Mouse (Mus musculus) kidney, embryonic 14.5 days (tissue): ENCODE measurements around the gene Nmnat2. TPM values are rescaled to one million over a fixed set of nuclear protein-coding genes. Genes with fewer than 3 reads are reported as not detected.

ENCODE experiments used
- ATAC-seq: fragments of 200-750 bp; cut with Nextera tagmentation; 2 replicates; pipeline ENCODE4 v1.8.0; 2017; ENCODE audit warnings: moderate number of reproducible peaks, mild to moderate bottlenecking, moderate TSS enrichment, moderate library complexity; ENCODE audit not compliant: low FRiP score, low TSS enrichment
- H3K27ac ChIP-seq: fragments of 300-500 bp; sonication (generic); 2 replicates; pipeline ENCODE4 v1.5.1; 2014; ENCODE audit warnings: low read depth, mild to moderate bottlenecking, low read length, moderate library complexity, mixed read lengths
- H3K27me3 ChIP-seq: fragments of 300-500 bp; sonication (generic); 2 replicates; pipeline ENCODE4 v1.6.1; 2014; ENCODE audit warnings: mild to moderate bottlenecking, low read length; ENCODE audit not compliant: control insufficient read depth, insufficient read depth
- H3K36me3 ChIP-seq: fragments of 300-500 bp; sonication (generic); 2 replicates; pipeline ENCODE4 v1.6.1; 2014; ENCODE audit warnings: low read length, mixed read lengths; ENCODE audit not compliant: control insufficient read depth, insufficient read depth
- H3K4me1 ChIP-seq: fragments of 300-500 bp; sonication (generic); 2 replicates; pipeline ENCODE4 v1.6.1; 2014; ENCODE audit warnings: low read length, mixed read lengths; ENCODE audit not compliant: control insufficient read depth, insufficient read depth
- H3K4me2 ChIP-seq: fragments of 300-500 bp; sonication (generic); replicated peaks from 2 replicates; pipeline ENCODE4 v1.6.1; 2014; ENCODE audit warnings: low read depth, mild to moderate bottlenecking, low read length
- H3K4me3 ChIP-seq: fragments of 300-500 bp; sonication (generic); 2 replicates; pipeline ENCODE4 v1.5.1; 2014; ENCODE audit warnings: mild to moderate bottlenecking, low read length
- H3K9ac ChIP-seq: fragments of 300-500 bp; sonication (generic); 2 replicates; pipeline ENCODE4 v1.6.1; 2014; ENCODE audit warnings: low read depth, mild to moderate bottlenecking, low read length, moderate library complexity
- H3K9me3 ChIP-seq: fragments of 300-500 bp; sonication (generic); 2 replicates; pipeline ENCODE4 v1.6.1; 2016; ENCODE audit warnings: low read length; ENCODE audit not compliant: control insufficient read depth
- WGBS: fragments of 180-500 bp; shearing (Covaris S2); extraction: QIAGEN DNeasy Blood & Tissue Kit; methylation state at CpG from one replicate; pipeline ENCODE4 v1.1.7; 2014; 5-methylcytosine and 5-hydroxymethylcytosine counted together
- polyA plus RNA-seq: library from polyadenylated mRNA; unstranded; fragments of >200 nt; fragmentation: Nextera tagmentation; extraction: Ambion mirVana; gene quantifications from 2 replicates; pipeline ENCODE4 v1.2.1, GENCODE M21; 2014

Gene Nmnat2
- polyA plus RNA-seq, 1 experiment from 2014 or later = 0.79 TPM

GRCm38 (mm10) chr1:153021034-153021638 lies 66.3 kb downstream of the Nmnat2 start:
- no peak for ATAC-seq
- Histone ChIP-seq H3K36me3 (no peaks in the 10 kb centered on the region), H3K4me3 (no peak overlapping the region), H3K4me1 (no peaks in the 10 kb centered on the region; the same call in 1 of the 2 replicates), H3K27me3 (no peaks in the 10 kb centered on the region; the same call in 1 of the 2 replicates), H3K9me3 (no peaks in the 10 kb centered on the region), H3K27ac (no peak overlapping the region), H3K4me2 (no peak overlapping the region), H3K9ac (no peak overlapping the region)
- WGBS = 66% methylated on average over 7 of the region's 7 CpGs

GRCm38 (mm10) chr1:153023018-153023417 lies 68.2 kb downstream of the Nmnat2 start:
- H3K4me1 ChIP-seq = no peaks in the 10 kb centered on the region
- WGBS = 82% methylated on average over 4 of the region's 4 CpGs
- no peak overlapping the region for H3K4me3 ChIP-seq
- ATAC-seq = no peak
- H3K9ac ChIP-seq = no peak overlapping the region
- H3K27ac ChIP-seq = no peak overlapping the region
- H3K4me2 ChIP-seq = no peak overlapping the region
- no peaks in the 10 kb centered on the region; the same call in 1 of the 2 replicates for H3K27me3 ChIP-seq
- H3K9me3 ChIP-seq = no peaks in the 10 kb centered on the region
- no peaks in the 10 kb centered on the region for H3K36me3 ChIP-seq

GRCm38 (mm10) chr1:153023875-153024274 lies 69.1 kb downstream of the Nmnat2 start:
- no peak for ATAC-seq
- Histone ChIP-seq H3K4me3 (no peak overlapping the region), H3K4me1 (no peaks in the 10 kb centered on the region), H3K4me2 (no peak overlapping the region), H3K27ac (no peak overlapping the region), H3K36me3 (no peaks in the 10 kb centered on the region), H3K9me3 (no peaks in the 10 kb centered on the region), H3K9ac (no peak overlapping the region), H3K27me3 (no peaks in the 10 kb centered on the region; the same call in 1 of the 2 replicates)
- WGBS = 94% methylated on average over 2 of the region's 2 CpGs

GRCm38 (mm10) chr1:153024453-153024852 lies 69.7 kb downstream of the Nmnat2 start:
- no peak overlapping the region for H3K4me2 ChIP-seq
- H3K27me3 ChIP-seq = no peaks in the 10 kb centered on the region; the same call in 1 of the 2 replicates
- ATAC-seq = no peak
- no peaks in the 10 kb centered on the region for H3K9me3 ChIP-seq
- no peaks in the 10 kb centered on the region for H3K4me1 ChIP-seq
- H3K36me3 ChIP-seq = no peaks in the 10 kb centered on the region
- WGBS = 75% methylated on average over 2 of the region's 2 CpGs
- H3K9ac ChIP-seq = no peak overlapping the region
- no peak overlapping the region for H3K4me3 ChIP-seq
- no peak overlapping the region for H3K27ac ChIP-seq

GRCm38 (mm10) chr1:153031345-153031744 lies 76.6 kb downstream of the Nmnat2 start:
- WGBS = 46% methylated on average over 6 of the region's 6 CpGs
- no peak overlapping the region for H3K9ac ChIP-seq
- no peak overlapping the region for H3K4me3 ChIP-seq
- no peaks in the 10 kb centered on the region for H3K36me3 ChIP-seq
- H3K27ac ChIP-seq = no peak overlapping the region
- no peak for ATAC-seq
- no peak overlapping the region for H3K4me2 ChIP-seq
- peaks cover 8% of the 10 kb centered on the region for H3K4me1 ChIP-seq
- H3K27me3 ChIP-seq = no peaks in the 10 kb centered on the region
- H3K9me3 ChIP-seq = no peaks in the 10 kb centered on the region

- no peak overlapping the region for H3K27ac ChIP-seq
- H3K4me1 ChIP-seq = peaks cover 8% of the 10 kb centered on the region
- no peaks in the 10 kb centered on the region for H3K27me3 ChIP-seq
- H3K9me3 ChIP-seq = no peaks in the 10 kb centered on the region
- no peaks in the 10 kb centered on the region for H3K36me3 ChIP-seq
- H3K4me2 ChIP-seq = no peak overlapping the region
- H3K9ac ChIP-seq = no peak overlapping the region
- no peak for ATAC-seq
- WGBS = 56% methylated on average over 12 of the region's 12 CpGs
- H3K4me3 ChIP-seq = no peak overlapping the region
These were observed 77.2 kb downstream of the Nmnat2 start for GRCm38 (mm10) chr1:153031954-153032353.

- WGBS = 68% methylated on average over 5 of the region's 5 CpGs
- Histone ChIP-seq H3K4me3 (no peak overlapping the region), H3K4me2 (no peak overlapping the region), H3K27ac (no peak overlapping the region), H3K36me3 (no peaks in the 10 kb centered on the region), H3K4me1 (peaks cover 8% of the 10 kb centered on the region), H3K27me3 (no peaks in the 10 kb centered on the region), H3K9ac (no peak overlapping the region), H3K9me3 (no peaks in the 10 kb centered on the region)
- ATAC-seq = no peak
These were observed 78.5 kb downstream of the Nmnat2 start for GRCm38 (mm10) chr1:153033145-153033908.

GRCm38 (mm10) chr1:153034064-153034463 lies 79.3 kb downstream of the Nmnat2 start:
- no peak overlapping the region for H3K4me3 ChIP-seq
- H3K27me3 ChIP-seq = no peaks in the 10 kb centered on the region
- no peak for ATAC-seq
- no peak overlapping the region for H3K27ac ChIP-seq
- H3K9ac ChIP-seq = no peak overlapping the region
- H3K36me3 ChIP-seq = no peaks in the 10 kb centered on the region
- no peaks in the 10 kb centered on the region for H3K9me3 ChIP-seq
- H3K4me2 ChIP-seq = no peak overlapping the region
- 72% methylated on average over 7 of the region's 7 CpGs for WGBS
- H3K4me1 ChIP-seq = peaks cover 8% of the 10 kb centered on the region

- Histone ChIP-seq H3K27ac (no peak overlapping the region), H3K9ac (no peak overlapping the region), H3K36me3 (no peaks in the 10 kb centered on the region), H3K4me3 (no peak overlapping the region), H3K4me1 (peaks cover 8% of the 10 kb centered on the region), H3K9me3 (no peaks in the 10 kb centered on the region), H3K4me2 (no peak overlapping the region), H3K27me3 (no peaks in the 10 kb centered on the region)
- ATAC-seq = peak; percentile 44
- 38% methylated on average over 6 of the region's 6 CpGs for WGBS
These were observed 80.6 kb downstream of the Nmnat2 start for GRCm38 (mm10) chr1:153035328-153035944.
